Mouse (Mus musculus): ENCODE measurements around the gene Hmces.

The Hmces gene

DNA sequence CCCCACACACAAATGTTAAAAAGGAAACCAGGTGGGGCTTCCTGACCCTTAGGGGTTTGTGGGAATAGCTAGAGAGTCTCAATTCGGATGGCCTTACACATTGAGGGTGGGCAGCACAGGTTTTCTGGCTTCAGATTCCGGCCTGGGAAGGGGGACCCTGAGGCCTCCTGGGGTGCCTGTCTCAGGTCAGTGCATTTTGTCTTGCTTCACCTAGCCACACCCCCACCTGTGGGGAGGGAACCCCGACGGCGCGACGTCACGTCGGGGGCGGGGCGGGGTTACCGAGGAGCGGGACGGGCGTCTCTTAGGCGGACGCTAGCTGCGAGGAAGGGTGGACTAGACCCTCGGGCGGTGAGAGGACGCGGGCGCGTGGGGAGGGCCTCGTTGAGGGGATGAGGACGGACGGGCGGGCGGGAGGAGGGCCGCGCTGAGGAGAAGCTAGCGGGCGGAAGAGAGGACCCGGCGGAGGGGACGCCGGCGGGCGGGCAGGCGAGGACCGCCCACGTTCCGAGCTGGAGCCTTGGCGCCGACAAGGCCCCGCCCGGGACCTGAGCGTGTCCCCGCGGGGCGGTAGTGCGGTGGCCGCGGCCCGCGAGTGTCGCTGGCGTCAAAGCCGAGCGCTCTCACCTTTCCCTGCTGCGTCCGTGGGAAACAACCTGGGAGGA is at the start of gene Hmces:
Gene Hmces (plus strand): TSS at position 275 of the 665 bp plus-strand sequence.
- DNase-seq, result peak; percentile 79 to 85

DNA sequence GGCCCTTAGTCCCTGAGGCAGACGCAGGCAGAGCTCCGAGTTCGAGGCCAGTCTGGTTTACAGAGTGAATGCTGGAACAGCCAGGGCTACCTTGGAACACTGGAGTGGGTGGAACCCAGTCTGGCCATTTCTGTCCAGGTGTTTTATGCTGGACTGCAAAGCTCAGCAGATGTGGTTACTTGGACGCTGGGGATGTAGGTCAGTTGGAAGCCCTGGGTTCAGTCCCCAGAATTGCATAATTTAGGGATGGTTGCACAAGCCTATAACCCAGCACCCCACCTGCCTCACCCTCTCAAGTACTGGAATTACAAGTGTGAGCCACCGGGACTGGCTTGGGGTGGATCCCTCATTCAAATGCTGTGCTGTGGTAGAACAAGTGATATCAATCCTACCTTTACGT is 47.5 kb upstream of the Hmces start:
- peak in 1 of 2 experiments; percentile 8 for DNase-seq

DNA sequence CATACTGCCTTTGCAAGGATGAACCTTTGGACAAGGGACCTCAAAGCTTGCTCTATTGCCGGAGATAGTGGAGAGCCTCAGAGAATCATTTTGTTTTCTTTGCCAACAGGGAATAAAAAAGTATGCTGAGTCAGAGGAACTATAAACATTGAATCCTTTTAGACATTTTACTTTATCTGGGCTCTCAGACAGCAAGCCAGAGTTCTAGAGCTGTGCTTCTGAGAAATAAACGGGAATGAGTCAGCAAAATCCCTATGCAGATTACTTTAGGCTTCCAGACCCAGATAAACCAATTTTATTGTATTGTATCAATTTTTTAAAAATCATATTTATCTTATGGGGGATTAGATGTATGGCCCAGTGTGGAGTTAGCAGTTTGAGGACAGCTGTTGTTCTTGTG is 46.5 kb upstream of the Hmces start:
- no peak for DNase-seq

DNA sequence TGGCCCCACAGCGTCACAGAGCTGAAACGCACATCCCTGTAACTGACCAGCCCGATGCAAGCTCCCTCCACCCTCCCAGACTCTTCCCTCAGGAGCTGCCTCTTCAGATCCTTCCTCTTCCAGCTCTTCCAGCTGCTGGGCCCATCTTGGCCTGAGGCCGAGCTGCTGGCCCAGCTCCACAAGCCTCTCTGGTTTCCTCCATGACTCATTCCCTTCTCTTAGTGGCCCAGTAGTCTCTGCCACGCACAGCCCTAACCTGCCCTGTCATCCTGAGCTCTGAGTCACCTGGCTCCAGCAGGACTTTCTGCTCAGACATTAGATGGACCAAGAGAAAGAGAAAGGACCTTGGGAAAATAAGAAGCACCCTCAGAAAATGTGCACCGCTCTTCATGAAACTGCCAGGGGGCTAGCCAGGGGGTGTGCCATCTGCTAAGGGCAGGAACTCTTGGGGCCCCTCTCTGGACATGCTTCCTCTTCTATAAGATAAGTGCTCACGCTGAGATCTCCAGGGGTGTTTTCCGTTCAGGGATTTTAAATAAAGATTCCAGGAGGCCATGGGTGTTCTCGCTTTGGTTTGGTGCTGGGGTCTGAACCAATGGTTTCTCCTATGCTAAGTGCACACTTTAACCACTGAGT is 44.7 kb upstream of the Hmces start:
- peak; percentile 84 to 87 for DNase-seq

DNA sequence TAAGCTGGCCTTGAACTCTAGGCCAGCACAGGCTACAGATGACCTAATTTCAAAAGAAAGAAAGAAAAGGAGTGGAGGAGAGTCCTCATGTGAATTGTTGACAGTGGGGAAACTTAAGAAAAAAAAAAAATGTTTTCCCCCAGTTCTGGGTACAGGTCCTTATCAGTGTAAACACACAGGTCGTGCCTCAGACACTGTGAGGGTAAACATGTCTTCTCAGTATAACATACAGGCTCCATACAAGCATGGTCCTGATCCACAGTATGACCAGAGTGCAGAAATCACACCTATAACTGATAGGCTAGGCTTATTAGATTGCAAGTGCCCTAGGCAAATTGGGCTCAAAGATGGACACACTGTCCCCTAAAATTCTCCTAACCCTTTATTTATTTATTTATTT is 43.3 kb upstream of the Hmces start:
- no peak for DNase-seq

DNA sequence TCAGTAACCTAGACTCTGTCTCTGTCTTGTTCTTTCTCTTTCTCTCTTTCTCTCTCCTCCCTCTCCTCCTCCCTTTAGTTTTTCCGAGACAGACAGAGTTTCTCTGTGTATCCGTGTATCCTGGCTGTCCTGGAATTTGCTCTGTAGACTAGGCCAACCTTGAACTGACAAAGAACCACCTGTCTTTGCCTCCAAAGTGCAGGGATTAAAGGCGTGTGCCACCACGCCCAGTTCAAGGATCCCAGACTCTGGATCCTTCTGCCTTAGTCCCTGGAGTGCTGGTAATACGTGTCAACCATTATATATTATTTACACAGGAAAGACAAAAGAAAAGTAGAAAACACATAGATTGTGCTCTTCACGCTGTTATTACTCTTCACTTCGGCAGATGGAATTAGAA is 42.5 kb upstream of the Hmces start:
- no peak for DNase-seq

DNA sequence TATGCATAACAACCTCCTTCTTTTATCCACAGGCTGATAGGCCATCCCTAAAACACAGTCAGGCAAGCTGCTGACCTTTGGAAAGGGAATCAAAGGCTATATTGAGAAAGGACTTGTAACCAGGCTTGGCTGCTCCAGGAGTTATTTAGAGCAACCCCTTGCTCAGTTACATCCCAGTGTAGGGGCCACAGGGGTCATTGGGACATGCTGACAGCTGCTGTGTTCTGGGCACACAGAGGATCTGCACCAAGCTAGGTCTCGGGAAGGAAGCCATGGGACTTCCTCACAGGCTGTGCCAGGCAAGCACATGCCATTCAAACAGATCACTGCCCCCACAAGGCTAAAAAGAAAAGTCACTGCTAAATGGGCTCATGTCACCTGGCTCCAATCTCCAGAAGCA is 40.6 kb upstream of the Hmces start:
- no peak for DNase-seq

DNA sequence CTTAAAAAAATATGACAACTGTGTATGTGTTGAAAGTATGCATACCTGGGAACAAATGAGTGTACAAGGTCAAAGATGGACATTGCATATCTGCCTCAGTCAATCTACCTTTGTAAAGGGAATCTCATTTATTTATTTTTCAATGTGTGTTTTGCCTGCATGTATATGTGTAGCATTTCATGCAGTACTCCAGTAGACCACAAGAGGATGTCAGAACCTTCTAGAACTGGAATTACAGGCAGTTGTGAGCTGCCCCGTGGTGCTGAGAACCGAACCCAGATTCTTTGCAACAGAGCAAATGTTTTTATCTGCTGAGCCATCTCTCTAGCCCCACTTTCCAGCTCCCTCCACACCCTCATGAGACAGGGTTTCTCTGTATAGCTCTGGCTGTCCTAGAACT is 39.8 kb upstream of the Hmces start:
- no peak for DNase-seq

DNA sequence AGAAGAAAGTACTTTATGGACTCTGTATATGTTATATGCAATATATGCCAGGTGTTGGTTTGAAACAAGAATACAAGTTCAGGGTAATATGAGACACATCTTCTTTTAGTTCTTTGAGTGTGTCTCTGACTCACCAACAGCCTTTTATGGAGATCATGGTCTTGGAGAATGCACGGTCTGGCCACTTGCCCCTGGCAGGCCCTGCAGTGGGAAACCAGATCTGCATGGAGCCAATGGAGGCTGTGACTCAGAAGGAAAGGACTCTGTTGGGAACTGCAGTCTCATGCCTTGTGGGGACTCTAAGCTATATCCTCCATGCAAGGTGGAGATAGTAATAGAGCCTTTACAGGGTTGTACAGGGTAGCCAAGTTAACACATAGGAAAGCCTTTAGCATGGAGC is 38.7 kb upstream of the Hmces start:
- peak in 1 of 2 experiments; percentile 9 for DNase-seq

DNA sequence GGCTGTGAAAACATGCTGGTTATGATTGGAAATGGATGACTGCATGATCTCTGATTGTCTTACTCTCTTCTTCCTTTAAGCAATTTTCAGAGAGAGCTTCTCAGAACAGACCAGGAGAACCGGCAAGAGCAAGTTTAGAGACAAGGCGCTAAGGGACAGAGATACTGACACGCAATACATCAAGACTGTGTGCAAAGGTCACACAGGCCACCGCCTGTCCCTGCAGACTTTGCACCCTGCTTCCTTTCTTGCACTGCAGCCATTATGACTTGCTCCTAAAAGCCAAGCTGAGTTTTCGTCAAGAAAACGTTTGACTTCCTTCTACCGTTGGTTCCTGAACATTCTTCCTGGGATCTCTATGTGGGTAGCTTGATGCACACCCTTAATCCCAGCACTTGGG is 38.2 kb upstream of the Hmces start:
- no peak for DNase-seq

DNA sequence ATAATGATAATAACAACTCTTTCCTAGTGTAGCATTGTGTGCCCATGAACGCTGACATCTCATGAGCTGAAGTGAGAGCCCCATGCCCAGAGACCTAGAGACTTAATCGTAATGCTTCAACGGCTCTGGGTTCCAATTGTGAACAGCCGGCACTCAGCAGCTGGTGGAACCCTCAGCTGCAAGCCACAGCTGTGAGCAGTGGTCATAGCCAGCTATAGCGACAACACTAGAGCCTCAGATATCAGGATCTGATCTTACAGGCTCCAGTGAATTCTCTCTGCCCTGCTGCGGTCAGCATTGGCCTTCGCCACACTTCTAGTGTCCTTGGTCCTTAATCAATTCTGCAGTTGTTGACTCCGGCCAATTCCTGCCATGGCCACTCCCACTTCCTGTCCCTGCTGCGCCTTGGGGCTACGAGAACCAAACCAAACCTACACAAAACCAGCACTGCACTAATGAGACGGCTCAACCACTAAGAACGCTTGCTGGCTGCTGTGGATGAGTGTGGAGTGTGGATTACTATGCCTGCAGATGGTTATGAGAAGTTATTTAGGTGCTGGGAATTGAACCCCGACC is 37.6 kb upstream of the Hmces start:
- DNase-seq, result peak; percentile 32 to 39

DNA sequence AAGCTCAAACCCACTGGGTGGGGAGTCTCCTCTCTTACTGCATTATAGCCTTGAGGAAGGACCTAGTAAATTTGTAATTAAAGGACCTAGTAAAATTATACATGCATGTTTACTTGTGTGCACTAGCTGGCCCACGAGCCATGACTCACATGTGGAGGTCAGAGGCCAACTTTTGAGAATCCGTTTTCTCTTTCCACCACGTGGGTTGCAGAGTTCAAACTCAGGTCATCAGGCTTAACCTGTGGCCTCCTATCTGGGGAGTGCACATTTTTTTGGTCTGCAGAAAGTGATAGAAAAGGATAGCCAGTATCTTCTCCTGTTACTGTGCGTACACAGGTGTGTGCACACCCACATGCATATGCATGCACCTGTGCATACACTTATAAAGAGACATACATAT is 34.7 kb upstream of the Hmces start:
- no peak for DNase-seq

DNA sequence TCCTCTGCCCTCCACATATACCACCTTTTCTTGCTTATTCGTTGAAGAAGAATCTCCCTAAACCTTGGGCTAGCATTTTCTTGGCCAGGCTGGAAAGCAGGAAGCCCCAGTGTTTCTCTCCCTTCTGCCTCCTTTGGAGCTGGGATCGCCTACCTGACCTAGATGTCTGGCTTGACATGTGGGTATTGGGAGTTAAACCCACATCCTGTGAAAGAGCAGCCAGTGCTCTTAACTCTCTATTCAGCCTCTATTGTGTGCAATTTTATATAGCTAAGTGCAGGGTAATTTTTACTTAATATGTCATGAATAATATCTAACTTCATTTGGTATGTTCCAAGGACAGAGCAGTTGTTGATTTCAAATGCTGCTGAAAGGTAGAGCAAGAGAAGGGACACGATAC is 34.1 kb upstream of the Hmces start:
- DNase-seq, result no peak

DNA sequence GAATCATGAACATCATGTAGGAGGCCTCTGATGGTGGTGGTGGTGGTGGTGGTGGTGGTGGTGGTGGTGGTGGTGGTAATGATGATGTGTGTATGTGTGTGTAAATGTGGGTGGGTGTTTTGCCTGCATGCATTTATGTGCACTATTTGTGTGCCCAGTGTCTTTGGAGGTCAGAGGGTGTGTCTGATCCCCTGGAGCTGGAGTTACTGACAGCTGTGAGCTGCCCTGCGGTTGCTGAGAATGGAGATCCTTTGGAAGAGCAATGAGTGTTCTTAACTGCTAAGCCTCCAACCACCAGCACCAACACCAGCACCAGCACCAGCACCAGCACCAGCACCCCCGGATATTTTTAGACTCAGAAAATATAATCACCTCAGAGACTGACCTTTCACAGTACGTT is 31.5 kb upstream of the Hmces start:
- no peak for DNase-seq

DNA sequence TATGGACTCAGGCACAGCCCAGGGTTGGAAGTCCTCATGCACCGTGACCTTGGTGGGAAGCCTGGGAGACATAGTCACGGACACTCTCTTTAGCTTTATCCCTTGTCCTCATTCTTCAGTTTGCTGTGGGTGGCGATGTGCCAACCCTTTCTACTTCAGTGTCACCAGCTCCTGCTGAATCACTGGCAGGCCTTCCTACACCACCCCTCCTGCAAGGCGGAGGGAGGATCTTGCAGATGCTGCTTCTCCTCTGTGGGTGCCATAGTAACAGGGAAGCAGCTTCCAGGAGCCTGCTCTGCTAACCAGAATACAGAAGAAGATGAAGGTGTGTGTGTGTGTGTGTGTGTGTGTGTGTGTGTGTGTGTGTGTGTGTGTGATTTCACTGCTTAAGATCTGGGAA is 30.9 kb upstream of the Hmces start:
- no peak for DNase-seq

DNA sequence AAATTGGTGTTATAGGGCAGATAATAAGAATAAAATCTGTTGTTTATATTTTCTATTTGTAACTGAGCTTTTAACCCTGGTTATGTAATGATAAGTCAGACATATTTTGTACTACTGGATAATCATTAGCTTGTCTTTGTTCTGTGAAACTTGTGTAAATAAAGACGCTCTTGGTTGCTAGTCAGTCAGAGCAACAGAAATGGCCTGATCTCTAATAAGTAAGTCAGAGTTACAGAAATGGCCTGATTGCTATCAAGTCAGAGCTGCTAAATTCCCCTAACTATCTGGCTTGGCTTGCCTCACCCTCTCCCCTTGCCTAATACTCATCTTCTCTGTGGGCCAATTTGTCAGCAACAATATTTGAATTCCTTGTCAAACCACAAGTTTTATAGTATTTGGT is 27.0 kb upstream of the Hmces start:
- DNase-seq, result no peak

DNA sequence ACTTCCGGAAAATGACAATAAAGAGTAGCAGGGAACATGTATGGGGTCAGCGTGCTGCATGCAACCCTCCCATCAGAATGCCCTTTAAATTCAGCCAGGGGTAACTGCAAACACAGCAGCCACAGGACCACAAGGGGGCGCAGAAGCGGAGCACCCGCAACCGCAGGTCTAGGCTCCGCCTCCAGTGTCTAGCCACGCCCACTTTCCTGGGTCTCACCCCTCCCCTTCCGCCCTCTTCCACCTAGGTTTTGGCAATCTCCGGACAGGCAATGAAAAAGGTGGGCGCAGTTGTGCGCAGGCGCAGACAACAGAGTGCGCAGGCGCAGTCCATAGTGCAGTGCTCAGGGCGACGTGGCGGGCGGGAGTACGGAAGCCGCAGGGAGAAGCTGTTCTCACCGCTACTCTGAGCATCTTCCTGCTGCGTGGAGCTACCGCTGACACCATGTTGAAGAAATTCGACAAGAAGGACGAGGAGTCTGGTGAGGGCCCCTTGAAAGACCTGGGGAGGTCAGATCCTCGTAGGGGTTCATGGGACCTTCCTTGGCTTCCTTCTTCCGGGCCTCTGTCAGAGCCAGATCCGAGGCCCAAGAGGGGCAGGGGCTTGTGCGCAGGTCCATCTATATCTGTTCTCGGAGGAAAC is 26.0 kb upstream of the Hmces start, which contains the start of gene Copg1:
Gene Copg1 (plus strand): TSS at position 221 of the 640 bp plus-strand sequence.
- DNase-seq, result peak; percentile 99

DNA sequence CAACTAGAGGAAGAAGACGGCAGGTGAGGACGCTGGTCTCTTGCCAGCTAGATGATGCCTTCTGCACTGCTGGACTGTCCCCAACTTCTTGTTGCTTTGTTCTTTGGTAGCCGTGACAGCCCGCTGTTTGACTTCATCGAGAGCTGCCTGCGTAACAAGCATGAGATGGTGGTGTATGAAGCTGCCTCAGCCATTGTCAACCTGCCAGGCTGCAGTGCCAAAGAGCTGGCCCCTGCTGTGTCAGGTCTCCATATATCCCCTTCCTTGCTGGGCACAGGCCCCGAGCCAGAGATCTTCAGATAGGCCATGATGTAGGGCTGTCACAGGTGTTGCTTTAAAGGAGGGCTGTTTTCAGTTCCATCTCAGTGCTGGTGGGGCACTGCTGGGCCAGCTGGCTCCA is 19.8 kb upstream of the Hmces start:
- no peak for DNase-seq

DNA sequence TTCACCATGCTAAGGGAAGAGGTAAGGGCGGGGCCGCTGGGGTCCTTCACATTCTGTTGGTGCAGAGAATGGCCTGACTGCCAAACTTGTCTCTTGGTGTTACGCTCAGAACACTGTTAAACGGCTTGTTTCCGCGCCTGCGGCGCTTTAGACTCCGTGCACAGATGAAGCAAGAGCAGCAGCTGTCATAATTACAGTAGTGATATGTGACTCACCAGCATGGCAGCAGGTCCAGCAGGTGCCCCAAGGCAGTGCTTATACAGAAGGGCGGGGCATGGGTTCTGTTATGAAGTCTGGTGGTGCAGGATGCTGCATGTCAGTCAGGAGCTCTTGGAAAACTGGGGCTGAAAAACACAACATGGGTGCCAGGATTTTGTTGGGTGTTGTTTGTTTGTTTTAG is 15.7 kb upstream of the Hmces start:
- DNase-seq, result no peak

DNA sequence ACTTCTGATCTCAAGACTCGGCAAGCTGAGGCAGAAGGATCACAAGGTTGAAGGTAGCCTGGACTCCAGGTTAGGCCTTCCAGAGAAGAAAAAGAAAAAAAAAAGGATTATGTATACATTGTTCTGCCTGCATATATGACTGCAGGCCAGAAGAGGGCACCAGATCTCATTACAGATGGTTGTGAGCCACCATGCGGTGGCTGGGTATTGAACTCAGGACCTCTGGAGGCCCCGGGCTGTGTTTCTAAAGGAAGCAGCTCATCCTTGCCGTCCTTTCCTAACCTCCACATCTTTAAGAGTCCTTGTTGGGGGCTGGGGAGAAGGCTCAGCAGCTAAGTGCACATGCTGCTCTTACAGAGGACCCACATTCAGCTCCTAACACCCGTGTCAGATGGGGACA is 7.1 kb upstream of the Hmces start:
- DNase-seq, result no peak

DNA sequence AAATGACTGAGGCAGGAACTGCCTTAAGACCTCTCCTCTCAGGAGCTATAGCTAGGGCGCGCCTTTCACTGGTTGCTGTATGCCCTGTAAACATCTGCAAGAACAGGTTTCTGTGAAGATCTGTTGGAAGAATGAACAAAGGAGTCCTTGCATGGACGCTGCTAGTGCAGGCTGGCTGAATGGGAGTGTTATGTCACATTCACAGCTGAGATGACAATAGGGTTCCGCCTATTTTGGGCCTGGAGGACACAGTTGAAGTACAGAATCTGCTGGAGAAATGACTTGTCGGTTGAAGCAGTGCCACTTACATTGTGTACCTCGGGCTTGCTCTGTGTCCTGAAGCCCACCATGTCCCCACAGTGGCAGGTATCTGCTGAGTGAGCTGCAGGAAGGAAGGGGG is 4.6 kb upstream of the Hmces start:
- DNase-seq, result no peak

DNA sequence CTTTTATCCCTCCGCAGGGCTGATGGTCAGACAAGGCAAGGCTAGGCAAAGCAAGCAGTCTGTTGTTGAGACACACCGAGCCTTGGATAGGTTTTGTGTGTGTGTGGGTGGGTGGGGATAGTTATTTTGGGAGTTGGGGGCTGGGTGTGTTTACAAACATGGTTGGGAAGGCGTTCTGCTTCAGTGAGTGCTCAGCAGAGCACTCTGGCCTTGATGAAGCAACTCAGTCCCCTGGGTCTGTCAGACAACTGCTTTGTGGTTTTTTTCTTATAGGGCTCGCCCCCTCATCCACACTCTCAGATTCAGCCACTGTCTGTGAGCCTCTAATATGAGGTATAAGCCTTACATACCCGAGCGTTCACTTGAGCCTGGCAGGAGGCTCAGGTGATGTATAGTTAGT is 2.2 kb upstream of the Hmces start:
- no peak for DNase-seq

DNA sequence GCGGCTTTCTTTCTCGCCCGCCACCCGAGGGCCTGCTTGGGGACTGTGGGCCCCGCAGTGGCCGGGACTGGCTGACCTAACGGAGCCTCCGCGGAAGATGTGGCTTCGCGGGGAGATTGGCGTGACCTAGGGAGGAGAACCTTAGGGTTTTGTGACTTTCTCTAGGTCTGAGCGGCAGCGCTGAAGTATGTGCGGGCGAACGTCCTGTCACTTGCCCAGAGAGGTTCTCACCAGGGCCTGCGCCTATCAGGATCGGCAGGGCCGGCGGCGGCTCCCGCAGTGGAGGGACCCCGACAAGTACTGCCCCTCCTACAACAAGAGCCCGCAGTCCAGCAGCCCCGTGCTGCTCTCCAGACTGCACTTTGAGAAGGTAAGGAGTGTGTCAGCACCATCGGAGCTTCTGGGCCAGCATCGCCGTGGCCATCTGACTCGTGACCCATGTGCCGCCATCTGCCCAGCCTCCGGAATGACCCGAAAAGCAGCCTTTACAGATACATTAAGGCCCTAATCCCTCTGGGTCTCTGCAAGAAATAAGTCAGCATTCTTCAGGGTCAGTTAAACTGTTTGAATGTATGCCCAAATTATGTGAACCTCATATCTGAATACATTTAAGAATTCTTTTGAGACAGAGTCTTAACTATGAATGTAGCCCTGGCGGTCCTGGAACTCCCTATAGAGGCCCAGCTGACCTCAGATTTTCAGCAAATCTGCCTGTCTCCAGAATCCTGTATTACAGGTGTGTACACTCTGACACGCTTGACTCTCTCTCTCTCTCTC is 779 bp downstream of the Hmces start:
- DNase-seq, result peak; percentile 43 to 60

Data from lung, adult 18-20 months (tissue).